Mouse (Mus musculus) myocyte (in vitro differentiated cells): ENCODE results near the gene Derl3. TPM values are rescaled to one million over a fixed set of nuclear protein-coding genes. Genes with fewer than 3 reads are reported as not detected.

Experiments used
- H3K27me3 ChIP-seq: one replicate; pipeline ENCODE4 v1.6.1; 2011; ENCODE audit not compliant: control insufficient read depth, insufficient read depth, insufficient read length
- H3K36me3 ChIP-seq: one replicate; pipeline ENCODE4 v1.6.1; 2011; ENCODE audit not compliant: control insufficient read depth, insufficient read depth
- H3K4me2 ChIP-seq: one replicate; pipeline ENCODE4 v1.6.1; 2011; ENCODE audit warnings: low read depth, control low read depth
- H3K4me3 ChIP-seq: one replicate; pipeline ENCODE4 v1.5.1; 2011; ENCODE audit warnings: mild to moderate bottlenecking, control low read depth, moderate library complexity
- H3K79me2 ChIP-seq: one replicate; pipeline ENCODE4 v1.6.1; 2011; ENCODE audit not compliant: control insufficient read depth, insufficient read depth
- H3ac ChIP-seq: one replicate; pipeline ENCODE4 v1.6.1; 2011; ENCODE audit not compliant: control insufficient read depth, insufficient read length
- CEBPB ChIP-seq: IDR thresholded peaks from 2 replicates; pipeline ENCODE4 v1.6.1; 2011; ENCODE audit warnings: mild to moderate bottlenecking, moderate library complexity; ENCODE audit not compliant: poor library complexity, insufficient read depth, severe bottlenecking
- E2F4 ChIP-seq: IDR thresholded peaks from one replicate; pipeline ENCODE4 v1.6.1; 2011; ENCODE audit warnings: mild to moderate bottlenecking, control low read depth, moderate library complexity; ENCODE audit not compliant: insufficient read depth
- MAX ChIP-seq: IDR thresholded peaks from one replicate; pipeline ENCODE4 v1.6.1; 2011; ENCODE audit warnings: low read depth, mild to moderate bottlenecking, control low read depth
- MYOD1 ChIP-seq, 3 experiments: IDR thresholded peaks; one replicate each; pipeline ENCODE4 v1.6.1; 2011; ENCODE audit warnings: control low read depth in 2 of 3, low read depth in 2 of 3, mild to moderate bottlenecking in 2 of 3, moderate library complexity in 1 of 3; ENCODE audit not compliant: insufficient read length in 2 of 3, control insufficient read depth in 1 of 3
- MYOG ChIP-seq, 3 experiments: IDR thresholded peaks; one replicate each; pipeline ENCODE4 v1.6.1; 2011; ENCODE audit warnings: control low read depth in 2 of 3, low read depth in 2 of 3, mild to moderate bottlenecking in 2 of 3; ENCODE audit not compliant: insufficient read length in 2 of 3, control insufficient read depth in 1 of 3, insufficient read depth in 1 of 3
- POLR2A ChIP-seq: IDR thresholded peaks from one replicate; pipeline ENCODE4 v1.6.1; 2011; ENCODE audit warnings: low read depth, mild to moderate bottlenecking, control low read depth, moderate library complexity; ENCODE audit not compliant: insufficient read length
- POLR2AphosphoS2 ChIP-seq: IDR thresholded peaks from one replicate; pipeline ENCODE4 v1.6.1; 2011; ENCODE audit warnings: low read depth, control low read depth; ENCODE audit not compliant: insufficient read length
- REST ChIP-seq: IDR thresholded peaks from one replicate; pipeline ENCODE4 v1.6.1; 2011; ENCODE audit warnings: mild to moderate bottlenecking, control low read depth, moderate library complexity; ENCODE audit not compliant: insufficient read depth, insufficient read length
- SRF ChIP-seq: IDR thresholded peaks from one replicate; pipeline ENCODE4 v1.6.1; 2011; ENCODE audit warnings: low read depth; ENCODE audit not compliant: control insufficient read depth, insufficient read length
- TCF12 ChIP-seq: IDR thresholded peaks from one replicate; pipeline ENCODE4 v1.6.1; 2011; ENCODE audit warnings: mild to moderate bottlenecking, control low read depth; ENCODE audit not compliant: poor library complexity, insufficient read depth, severe bottlenecking
- TCF3 ChIP-seq: IDR thresholded peaks from one replicate; pipeline ENCODE4 v1.6.1; 2011; ENCODE audit warnings: low read depth, control low read depth; ENCODE audit not compliant: insufficient read length
- USF1 ChIP-seq: IDR thresholded peaks from one replicate; pipeline ENCODE4 v1.6.1; 2011; ENCODE audit warnings: low read depth, mild to moderate bottlenecking, control low read depth, moderate library complexity
- polyA plus RNA-seq: library from polyadenylated mRNA; unstranded; fragments of >200 nt; fragmentation: generic; extraction: Trizol; gene quantifications from one replicate; pipeline ENCODE4 v1.2.1, GENCODE M21; 2012; ENCODE audit warnings: missing spikeins

The Derl3 gene
- polyA plus RNA-seq, 1 experiment: 0.58 TPM

GRCm38 (mm10) chr10:75904391-75904790 lies 11.2 kb downstream of the Derl3 start:
- Histone ChIP-seq H3K27me3 (no peaks in the 10 kb centered on the region), H3K4me2 (no peak overlapping the region), H3K4me3 (no peak overlapping the region), H3ac (no peak overlapping the region), H3K36me3 (peaks cover 72% of the 10 kb centered on the region), H3K79me2 (peaks cover 10% of the 10 kb centered on the region)
- TF ChIP-seq MYOD1 (IDR thresholded peaks at IDR 0.05; ENCODE audit: control insufficient read depth in 1 of 3, insufficient read length in 2 of 3, low read depth in 2 of 3) (no peak), E2F4 (no peak), POLR2A (no peak), TCF12 (no peak), POLR2AphosphoS2 (no peak), MYOG (IDR thresholded peaks at IDR 0.05; ENCODE audit: control insufficient read depth in 1 of 3, insufficient read depth in 1 of 3, insufficient read length in 2 of 3, low read depth in 2 of 3) (no peak), CEBPB (no peak), USF1 (no peak), SRF (no peak), MAX (no peak), TCF3 (no peak), REST (no peak)

GRCm38 (mm10) chr10:75906882-75907281 lies 13.7 kb downstream of the Derl3 start:
- H3K27me3 ChIP-seq: no peaks in the 10 kb centered on the region
- H3K79me2 ChIP-seq: peaks cover 6% of the 10 kb centered on the region
- peaks cover 83% of the 10 kb centered on the region for H3K36me3 ChIP-seq
- H3K4me2 ChIP-seq: no peak overlapping the region
- TF ChIP-seq CEBPB: no peak
- no peak for TF ChIP-seq MAX
- no peak for TF ChIP-seq MYOG (IDR thresholded peaks at IDR 0.05; ENCODE audit: control insufficient read depth in 1 of 3, insufficient read depth in 1 of 3, insufficient read length in 2 of 3, low read depth in 2 of 3)
- no peak for TF ChIP-seq E2F4
- no peak for TF ChIP-seq POLR2A
- no peak for TF ChIP-seq TCF3
- TF ChIP-seq MYOD1 (IDR thresholded peaks at IDR 0.05; ENCODE audit: control insufficient read depth in 1 of 3, insufficient read length in 2 of 3, low read depth in 2 of 3): no peak
- TF ChIP-seq REST: no peak
- no peak for TF ChIP-seq USF1
- no peak for TF ChIP-seq SRF
- no peak for TF ChIP-seq TCF12
- H3ac ChIP-seq: no peak overlapping the region
- no peak overlapping the region for H3K4me3 ChIP-seq

GRCm38 (mm10) chr10:75910698-75911097 lies 17.5 kb downstream of the Derl3 start:
- no peak overlapping the region for H3ac ChIP-seq
- no peak overlapping the region for H3K4me2 ChIP-seq
- H3K79me2 ChIP-seq: peaks cover 16% of the 10 kb centered on the region
- H3K27me3 ChIP-seq: no peaks in the 10 kb centered on the region
- TF ChIP-seq CEBPB (no peak), TCF12 (no peak), MAX (no peak), TCF3 (no peak), REST (no peak), POLR2A (no peak), USF1 (no peak), POLR2AphosphoS2 (no peak), SRF (no peak)
- peaks cover 54% of the 10 kb centered on the region for H3K36me3 ChIP-seq
- H3K4me3 ChIP-seq: no peak overlapping the region

GRCm38 (mm10) chr10:75913013-75913589 lies 19.9 kb downstream of the Derl3 start:
- Histone ChIP-seq H3ac (no peak overlapping the region), H3K4me2 (no peak overlapping the region), H3K27me3 (no peaks in the 10 kb centered on the region), H3K36me3 (peaks cover 37% of the 10 kb centered on the region), H3K4me3 (no peak overlapping the region), H3K79me2 (peaks cover 40% of the 10 kb centered on the region)
- no peak for TF ChIP-seq TCF3
- peak; percentile 10 for TF ChIP-seq POLR2AphosphoS2
- TF ChIP-seq POLR2A: no peak
- TF ChIP-seq MYOG (IDR thresholded peaks at IDR 0.05; ENCODE audit: control insufficient read depth in 1 of 3, insufficient read depth in 1 of 3, insufficient read length in 2 of 3, low read depth in 2 of 3): peak in 1 of 3 experiments; percentile 41
- no peak for TF ChIP-seq USF1
- TF ChIP-seq MAX: no peak
- TF ChIP-seq MYOD1 (IDR thresholded peaks at IDR 0.05; ENCODE audit: control insufficient read depth in 1 of 3, insufficient read length in 2 of 3, low read depth in 2 of 3): peak in 1 of 3 experiments; percentile 89
- TF ChIP-seq REST: no peak
- peak; percentile 4 for TF ChIP-seq TCF12
- no peak for TF ChIP-seq SRF
- no peak for TF ChIP-seq E2F4

- Histone ChIP-seq H3K4me2 (no peak overlapping the region), H3K27me3 (no peaks in the 10 kb centered on the region), H3K4me3 (no peak overlapping the region), H3ac (no peak overlapping the region), H3K36me3 (peaks cover 23% of the 10 kb centered on the region), H3K79me2 (peaks cover 64% of the 10 kb centered on the region)
- TF ChIP-seq TCF12: no peak
- no peak for TF ChIP-seq TCF3
- TF ChIP-seq CEBPB: no peak
- TF ChIP-seq SRF: no peak
- no peak for TF ChIP-seq E2F4
- no peak for TF ChIP-seq USF1
- TF ChIP-seq REST: no peak
- TF ChIP-seq POLR2AphosphoS2: no peak
- no peak for TF ChIP-seq POLR2A
- TF ChIP-seq MYOG (IDR thresholded peaks at IDR 0.05; ENCODE audit: control insufficient read depth in 1 of 3, insufficient read depth in 1 of 3, insufficient read length in 2 of 3, low read depth in 2 of 3): no peak
- TF ChIP-seq MYOD1 (IDR thresholded peaks at IDR 0.05; ENCODE audit: control insufficient read depth in 1 of 3, insufficient read length in 2 of 3, low read depth in 2 of 3): no peak
- no peak for TF ChIP-seq MAX
Observed at GRCm38 (mm10) chr10:75915557-75915956, 22.3 kb downstream of the Derl3 start.
